Mouse (Mus musculus) granulocyte monocyte progenitor cell, adult 5-6 weeks (primary cell): ENCODE results near the gene Nupr1l. TPM values are rescaled to one million over a fixed set of nuclear protein-coding genes. Genes with fewer than 3 reads are reported as not detected.

ENCODE experiments used
- ATAC-seq: replicated peaks from 2 replicates; pipeline ENCODE4 v1.8.0; 2016; ENCODE audit warnings: mild to moderate bottlenecking, moderate TSS enrichment, inconsistent platforms; ENCODE audit not compliant: poor library complexity, severe bottlenecking
- total RNA-seq, 2 experiments: library from RNA; stranded (forward) in 1 of 2; stranded (reverse) in 1 of 2; fragments of 200-712, 200-1000 nt in 1 of 2; fragments of >200 nt in 1 of 2; fragmentation: Nextera tagmentation in 1 of 2; gene quantifications; 2 replicates each; pipeline ENCODE4 v1.2.3; 2014 to 2017

Nupr1l gene
- total RNA-seq, 2 experiments from 2014 or later, result 0.21 to 0.72 TPM

- peak; percentile 62 for ATAC-seq
Observed at GRCm38 (mm10) chr5:129955792-129956191, 47.5 kb downstream of the Nupr1l start.

DNA sequence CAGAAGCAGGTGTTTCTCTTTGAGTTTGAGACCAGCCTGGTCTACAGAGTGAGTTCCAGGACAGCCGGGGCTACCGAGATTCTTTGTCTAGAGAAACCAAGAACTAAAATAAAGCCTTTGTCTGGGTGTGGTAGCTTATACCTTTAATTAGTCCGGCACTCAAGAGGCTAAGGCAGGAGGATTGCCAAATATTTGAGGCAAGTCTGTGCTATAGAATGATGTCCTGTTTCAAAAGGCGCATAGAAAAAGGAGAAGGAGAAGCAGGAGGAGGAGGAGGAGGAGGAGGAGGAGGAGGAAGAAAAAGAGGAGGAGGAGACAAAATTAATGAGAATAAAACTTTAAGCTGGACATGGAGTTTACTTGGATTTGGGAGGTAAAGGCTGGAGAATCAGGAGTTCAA is 54.9 kb downstream of the Nupr1l start:
- peak; percentile 61; the same call in 1 of the 2 replicates for ATAC-seq

Other genes with a start within 250 kb of the Nupr1l start
- gene Zfp11, start 238.4 kb upstream of the Nupr1l start, total RNA-seq (2014; fragmentation: Nextera tagmentation), result 2.6 and 3.7 TPM in 2 replicates
- 1.5 and 4.9 TPM in 2 replicates for gene Zfp11, start 238.4 kb upstream of the Nupr1l start, total RNA-seq (2017)
- not detected in 2 replicates for gene Sept14, start 200.0 kb upstream of the Nupr1l start, total RNA-seq (2014; fragmentation: Nextera tagmentation)
- gene Sept14, start 200.0 kb upstream of the Nupr1l start, total RNA-seq (2017), result not detected in 2 replicates
- gene Mrps17, start 193.0 kb upstream of the Nupr1l start, total RNA-seq (2014; fragmentation: Nextera tagmentation), result 132 and 207 TPM in 2 replicates
- gene Mrps17, start 193.0 kb upstream of the Nupr1l start, total RNA-seq (2017), result 94.5 and 125 TPM in 2 replicates
- 21.5 and 24.7 TPM in 2 replicates for gene Nipsnap2, start 183.5 kb upstream of the Nupr1l start, total RNA-seq (2014; fragmentation: Nextera tagmentation)
- 26.2 and 30.1 TPM in 2 replicates for gene Nipsnap2, start 183.5 kb upstream of the Nupr1l start, total RNA-seq (2017)
- 23.5 and 34.6 TPM in 2 replicates for gene Psph, start 121.1 kb upstream of the Nupr1l start, total RNA-seq (2014; fragmentation: Nextera tagmentation)
- gene Psph, start 121.1 kb upstream of the Nupr1l start, total RNA-seq (2017), result 20.5 and 21.4 TPM in 2 replicates
- 17.1 and 31.7 TPM in 2 replicates for gene Sumf2, start 61.6 kb upstream of the Nupr1l start, total RNA-seq (2014; fragmentation: Nextera tagmentation)
- 22.6 and 24.5 TPM in 2 replicates for gene Sumf2, start 61.6 kb upstream of the Nupr1l start, total RNA-seq (2017)
- gene Chchd2, start 21.1 kb upstream of the Nupr1l start, total RNA-seq (2014; fragmentation: Nextera tagmentation), result 360 and 388 TPM in 2 replicates
- gene Chchd2, start 21.1 kb upstream of the Nupr1l start, total RNA-seq (2017), result 241 and 245 TPM in 2 replicates
- 1.2 and 3.1 TPM in 2 replicates for gene Zbed5, start 12.8 kb upstream of the Nupr1l start, total RNA-seq (2014; fragmentation: Nextera tagmentation)
- 1.9 and 4.2 TPM in 2 replicates for gene Zbed5, start 12.8 kb upstream of the Nupr1l start, total RNA-seq (2017)
- 0.36 TPM in 1 of 2 replicates, not detected in the other for gene Phkg1, start 10.0 kb upstream of the Nupr1l start, total RNA-seq (2014; fragmentation: Nextera tagmentation)
- 0.98 and 1.5 TPM in 2 replicates for gene Phkg1, start 10.0 kb upstream of the Nupr1l start, total RNA-seq (2017)
- gene Vkorc1l1, start 33.4 kb downstream of the Nupr1l start, total RNA-seq (2014; fragmentation: Nextera tagmentation), result 36.6 and 44.6 TPM in 2 replicates
- gene Vkorc1l1, start 33.4 kb downstream of the Nupr1l start, total RNA-seq (2017), result 26.7 and 39.9 TPM in 2 replicates
- gene Gusb, start 94.5 kb downstream of the Nupr1l start, total RNA-seq (2014; fragmentation: Nextera tagmentation), result 119 and 163 TPM in 2 replicates
- 91.6 and 103 TPM in 2 replicates for gene Gusb, start 94.5 kb downstream of the Nupr1l start, total RNA-seq (2017)
- gene Asl, start 120.7 kb downstream of the Nupr1l start, total RNA-seq (2014; fragmentation: Nextera tagmentation), result 34.6 and 40.6 TPM in 2 replicates
- 17.5 and 19.6 TPM in 2 replicates for gene Asl, start 120.7 kb downstream of the Nupr1l start, total RNA-seq (2017)
- gene Crcp, start 120.8 kb downstream of the Nupr1l start, total RNA-seq (2014; fragmentation: Nextera tagmentation), result 31.2 and 52.0 TPM in 2 replicates
- gene Crcp, start 120.8 kb downstream of the Nupr1l start, total RNA-seq (2017), result 40.7 and 67.6 TPM in 2 replicates
- 16.0 and 17.3 TPM in 2 replicates for gene Tpst1, start 164.8 kb downstream of the Nupr1l start, total RNA-seq (2014; fragmentation: Nextera tagmentation)
- gene Tpst1, start 164.8 kb downstream of the Nupr1l start, total RNA-seq (2017), result 3.4 and 7.5 TPM in 2 replicates
- 3.2 and 4.4 TPM in 2 replicates for gene Kctd7, start 236.3 kb downstream of the Nupr1l start, total RNA-seq (2014; fragmentation: Nextera tagmentation)
- gene Kctd7, start 236.3 kb downstream of the Nupr1l start, total RNA-seq (2017), result 3.6 and 4.1 TPM in 2 replicates